Mouse (Mus musculus): Measurements from ENCODE around the gene Gba2. TPM values are rescaled to one million over a fixed set of nuclear protein-coding genes. Genes with fewer than 3 reads are reported as not detected.
"Not testable (repeated sequence)": the region's sequence is repeated elsewhere in the genome, so short reads cannot be mapped to it uniquely, and the experiment has no call there.

Gene Gba2
- polyA plus RNA-seq, 3 experiments from 2014 or later, result 12.8 to 14.6 (median 14.2) TPM

GRCm38 (mm10) chr4:43552437-43552836 lies 26.2 kb downstream of the Gba2 start:
- no peak for ATAC-seq

GRCm38 (mm10) chr4:43551854-43552253 lies 26.8 kb downstream of the Gba2 start:
- ATAC-seq, result not testable (repeated sequence)

- ATAC-seq, result no peak
These were observed 29.6 kb downstream of the Gba2 start for GRCm38 (mm10) chr4:43549055-43549454.

- ATAC-seq, result no peak
These were observed 31.5 kb downstream of the Gba2 start for GRCm38 (mm10) chr4:43547160-43547559.

- no peak for ATAC-seq
These were observed 32.2 kb downstream of the Gba2 start for GRCm38 (mm10) chr4:43546375-43547047.

- ATAC-seq, result no peak
These were observed 36.6 kb downstream of the Gba2 start for GRCm38 (mm10) chr4:43542044-43542443.

GRCm38 (mm10) chr4:43536031-43536430 lies 42.6 kb downstream of the Gba2 start:
- no peak for ATAC-seq

- ATAC-seq, result no peak
These were observed 43.0 kb downstream of the Gba2 start for GRCm38 (mm10) chr4:43535628-43536027.

- no peak for ATAC-seq
These were observed 45.4 kb downstream of the Gba2 start for GRCm38 (mm10) chr4:43533270-43533669.

GRCm38 (mm10) chr4:43530581-43530980 lies 48.1 kb downstream of the Gba2 start:
- ATAC-seq, result peak; percentile 83

- no peak for ATAC-seq
These were observed 48.6 kb downstream of the Gba2 start for GRCm38 (mm10) chr4:43530081-43530501.

- ATAC-seq, result no peak
These were observed 50.2 kb downstream of the Gba2 start for GRCm38 (mm10) chr4:43528487-43528886.

GRCm38 (mm10) chr4:43527880-43528279 lies 50.8 kb downstream of the Gba2 start:
- no peak for ATAC-seq

- peak; percentile 84 for ATAC-seq
These were observed 58.7 kb downstream of the Gba2 start for GRCm38 (mm10) chr4:43519956-43520355.

GRCm38 (mm10) chr4:43519551-43519950 lies 59.1 kb downstream of the Gba2 start:
- no peak for ATAC-seq

Other genes starting within 250 kb of the Gba2 start
- gene Rusc2, start 196.9 kb downstream of the Gba2 start, polyA plus RNA-seq (2017; shearing (Covaris generic)), result not detected
- not detected for gene Fam166b, start 149.7 kb downstream of the Gba2 start, polyA plus RNA-seq (2017; shearing (Covaris generic))
- gene Tesk1, start 136.9 kb downstream of the Gba2 start, polyA plus RNA-seq (2017; shearing (Covaris generic)), result 1 to 10 TPM in 1 of 3 experiments, under 1 TPM in 2; 0.29 to 1.1 (median 0.66) TPM
- 100 to 1,000 TPM in 1 of 3 experiments, 10 to 100 TPM in 2; 18.7 to 104 (median 96.4) TPM for gene Cd72, start 124.2 kb downstream of the Gba2 start, polyA plus RNA-seq (2017; shearing (Covaris generic))
- gene Sit1, start 95.1 kb downstream of the Gba2 start, polyA plus RNA-seq (2017; shearing (Covaris generic)), result 100 to 1,000 TPM; 142 to 164 (median 156) TPM
- gene Ccdc107, start 86.0 kb downstream of the Gba2 start, polyA plus RNA-seq (2017; shearing (Covaris generic)), result 10 to 100 TPM; 36.5 to 72.9 (median 72.1) TPM
- 10 to 100 TPM in 1 of 3 experiments, 1 to 10 TPM in 2; 5.1 to 10.3 (median 6.2) TPM for gene Arhgef39, start 79.2 kb downstream of the Gba2 start, polyA plus RNA-seq (2017; shearing (Covaris generic))
- under 1 TPM; 0.48 to 0.84 (median 0.79) TPM for gene Car9, start 71.9 kb downstream of the Gba2 start, polyA plus RNA-seq (2017; shearing (Covaris generic))
- gene Tpm2, start 55.1 kb downstream of the Gba2 start, polyA plus RNA-seq (2017; shearing (Covaris generic)), result not detected
- 100 to 1,000 TPM in 1 of 3 experiments, 10 to 100 TPM in 2; 90.0 to 104 (median 99.8) TPM for gene Creb3, start 16.5 kb downstream of the Gba2 start, polyA plus RNA-seq (2017; shearing (Covaris generic))
- gene Tln1, start 16.2 kb downstream of the Gba2 start, polyA plus RNA-seq (2017; shearing (Covaris generic)), result 100 to 1,000 TPM in 1 of 3 experiments, 10 to 100 TPM in 2; 77.8 to 132 (median 93.7) TPM
- gene Rgp1, start 158 bp downstream of the Gba2 start, polyA plus RNA-seq (2017; shearing (Covaris generic)), result 10 to 100 TPM; 12.4 to 13.5 (median 12.6) TPM
- gene Msmp, start 5.6 kb upstream of the Gba2 start, polyA plus RNA-seq (2017; shearing (Covaris generic)), result not detected
- not detected for gene Npr2, start 53.1 kb upstream of the Gba2 start, polyA plus RNA-seq (2017; shearing (Covaris generic))
- under 1 TPM in 1 of 3 experiments, not detected in 2; 0.54 TPM for gene Spag8, start 74.7 kb upstream of the Gba2 start, polyA plus RNA-seq (2017; shearing (Covaris generic))
- 10 to 100 TPM; 30.3 to 47.5 (median 34.2) TPM for gene Hint2, start 77.6 kb upstream of the Gba2 start, polyA plus RNA-seq (2017; shearing (Covaris generic))
- 1 to 10 TPM in 1 of 3 experiments, under 1 TPM in 2; 0.87 to 1.0 (median 0.87) TPM for gene Tmem8b, start 90.1 kb upstream of the Gba2 start, polyA plus RNA-seq (2017; shearing (Covaris generic))
- gene Fam221b, start 90.3 kb upstream of the Gba2 start, polyA plus RNA-seq (2017; shearing (Covaris generic)), result 1 to 10 TPM; 2.8 to 3.7 (median 3.4) TPM
- not detected for gene Olfr70, start 121.9 kb upstream of the Gba2 start, polyA plus RNA-seq (2017; shearing (Covaris generic))
- gene Olfr71, start 131.4 kb upstream of the Gba2 start, polyA plus RNA-seq (2017; shearing (Covaris generic)), result not detected
- not detected for gene Hrct1, start 148.3 kb upstream of the Gba2 start, polyA plus RNA-seq (2017; shearing (Covaris generic))
- gene Spaar, start 151.2 kb upstream of the Gba2 start, polyA plus RNA-seq (2017; shearing (Covaris generic)), result under 1 TPM in 1 of 3 experiments, not detected in 2; 0.23 TPM
- gene Olfr159, start 192.1 kb upstream of the Gba2 start, polyA plus RNA-seq (2017; shearing (Covaris generic)), result not detected
- gene Olfr156, start 245.0 kb upstream of the Gba2 start, polyA plus RNA-seq (2017; shearing (Covaris generic)), result not detected

Data from inflammation-experienced regulatory T-cells, adult 6 months (primary cell).